Mouse (Mus musculus) Muller cell, postnatal 12 days (primary cell): ENCODE measurements at regions not wholly inside any gene's neighbourhood (a gene's known extent, or its start where the extent isn't known, plus 50 kb on each side); places are given as distances from the start of the nearest gene placed in this dataset.

ENCODE experiments used
- DNase-seq: peaks from one replicate; pipeline ENCODE4 v3.0.0-alpha.2; 2015; ENCODE audit errors: inconsistent ontology term

DNA sequence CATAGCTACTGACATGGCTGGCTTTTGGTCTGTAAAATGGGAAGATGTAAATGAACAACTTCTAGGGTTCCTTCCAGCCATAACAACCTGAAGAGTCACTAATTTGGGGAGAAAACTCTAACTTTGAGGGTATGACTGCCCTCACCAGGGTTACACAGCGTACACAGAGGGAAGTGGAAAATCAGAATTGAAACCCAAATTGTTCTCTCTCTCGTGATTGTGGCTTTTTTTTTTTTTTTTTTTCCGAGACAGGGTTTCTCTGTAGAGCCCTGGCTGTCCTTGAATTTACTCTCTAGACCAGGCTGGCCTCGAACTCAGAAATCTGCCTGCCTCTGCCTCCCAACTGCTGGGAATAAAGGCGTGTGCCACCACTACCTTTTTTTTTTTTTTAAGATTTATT lies 80.4 kb upstream of the Pmfbp1 start:
- no peak for DNase-seq

DNA sequence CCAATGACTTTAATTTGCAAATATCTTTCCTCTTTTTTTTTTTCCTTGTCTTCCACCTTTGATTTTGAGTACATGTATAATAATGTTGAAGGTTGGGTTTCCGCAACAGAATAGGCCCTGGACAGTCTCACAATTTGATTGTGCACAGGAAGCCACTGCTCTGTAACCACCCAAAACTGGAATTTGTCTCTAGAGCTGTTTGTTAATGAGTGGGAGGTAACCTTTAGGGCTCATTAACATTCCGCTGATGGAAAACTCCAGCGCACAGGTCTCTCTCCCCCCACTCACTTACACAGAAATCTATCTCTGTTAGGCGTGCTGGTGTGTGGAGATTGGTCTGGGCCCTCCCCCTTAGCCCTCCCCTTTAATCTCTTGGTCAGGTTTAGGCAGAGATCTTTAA lies 78.5 kb upstream of the Pmfbp1 start:
- DNase-seq, result peak; percentile 12

DNA sequence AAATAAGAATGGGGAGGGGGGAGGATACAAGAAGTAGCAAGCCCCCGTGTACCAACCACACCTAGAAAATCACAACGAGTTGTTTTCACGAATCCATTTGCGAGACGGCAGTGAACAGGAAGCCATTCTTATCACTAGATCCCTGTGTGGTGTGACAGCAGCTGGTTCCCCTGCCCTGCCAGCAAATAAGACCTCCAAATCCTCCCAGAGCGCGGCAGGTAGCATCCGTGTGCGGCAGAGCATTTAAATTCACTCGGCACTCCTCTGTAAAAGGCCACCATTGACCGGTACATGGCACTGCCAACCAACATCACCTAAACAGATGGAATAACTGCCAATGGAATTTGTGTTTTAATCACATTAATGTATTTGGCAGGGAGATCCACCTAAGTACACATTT lies 77.9 kb upstream of the Pmfbp1 start:
- peak; percentile 0 for DNase-seq

DNA sequence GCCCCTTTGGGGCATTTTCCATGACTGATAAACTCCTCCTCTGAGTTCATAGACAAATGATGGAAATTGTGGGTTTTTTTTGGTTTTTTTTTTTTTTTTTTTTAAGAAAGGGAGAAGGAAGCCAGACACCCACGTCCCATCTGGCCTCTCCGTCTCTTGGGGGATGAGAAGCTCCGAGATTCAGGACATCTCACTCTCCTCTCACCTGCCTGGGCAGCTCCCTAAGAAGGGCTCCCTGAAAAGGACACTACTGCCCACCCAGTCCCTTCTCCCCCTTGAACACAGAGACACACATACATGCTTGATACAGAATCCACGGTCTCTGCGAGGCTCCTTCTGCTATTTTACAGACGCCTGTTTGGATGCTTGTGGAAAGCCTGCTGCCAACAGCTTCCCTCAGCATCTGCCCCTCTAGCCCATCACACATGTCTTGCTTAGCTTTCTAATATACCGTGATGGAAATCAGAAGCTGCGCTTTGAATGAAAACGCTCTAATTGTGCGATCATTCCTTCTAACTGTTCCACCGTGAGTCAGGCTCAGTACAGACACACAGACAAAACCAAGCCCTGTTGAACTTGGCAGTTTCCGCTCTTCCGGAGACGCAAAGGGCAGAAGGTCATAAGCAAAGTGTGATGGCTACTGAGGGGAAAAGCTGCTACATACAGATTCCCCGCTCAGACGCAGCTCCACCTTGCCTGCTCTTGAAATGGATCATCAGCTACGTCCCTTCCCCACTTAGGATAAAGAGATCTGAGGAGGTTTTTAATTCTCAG lies 77.3 kb upstream of the Pmfbp1 start:
- DNase-seq, result no peak

DNA sequence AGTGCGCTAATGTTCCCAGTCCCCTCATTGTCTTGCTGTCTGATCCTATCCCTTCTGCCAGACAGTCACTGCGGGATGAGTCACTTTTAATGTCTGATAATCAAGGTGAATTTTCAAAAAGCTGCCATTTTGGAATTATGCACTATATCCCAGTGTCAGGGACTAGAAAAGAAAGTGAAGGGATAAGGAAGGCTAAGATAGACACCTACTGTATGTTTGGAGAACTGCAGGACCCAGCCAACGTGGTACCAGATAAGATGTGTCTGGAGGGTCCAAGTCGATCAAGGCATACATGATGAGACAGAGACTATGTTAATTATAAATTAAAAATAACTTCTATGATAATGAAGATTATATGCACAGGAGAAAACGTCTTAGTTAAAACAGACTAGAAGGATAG lies 76.6 kb upstream of the Pmfbp1 start:
- peak; percentile 71 for DNase-seq

DNA sequence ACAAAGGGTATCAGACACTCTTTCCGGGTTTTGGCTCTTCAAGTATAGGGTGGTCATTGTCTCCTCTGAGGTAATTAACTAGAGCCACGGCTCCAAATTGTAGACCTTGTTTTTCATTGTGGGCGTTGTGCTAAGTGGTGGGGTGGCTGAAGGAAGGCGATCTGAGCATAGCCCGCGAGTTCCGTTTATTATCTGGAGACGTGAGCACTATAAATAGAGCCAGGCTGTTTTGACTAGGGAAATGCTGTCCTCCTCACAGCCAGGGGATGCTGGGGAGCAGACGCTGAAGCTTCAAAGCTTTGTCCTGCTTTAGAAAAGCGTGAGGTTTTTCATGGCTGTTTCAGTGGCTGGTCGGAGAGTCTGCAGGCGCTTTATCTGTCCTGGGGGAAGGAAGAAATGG lies 75.9 kb upstream of the Pmfbp1 start:
- DNase-seq, result peak; percentile 2

DNA sequence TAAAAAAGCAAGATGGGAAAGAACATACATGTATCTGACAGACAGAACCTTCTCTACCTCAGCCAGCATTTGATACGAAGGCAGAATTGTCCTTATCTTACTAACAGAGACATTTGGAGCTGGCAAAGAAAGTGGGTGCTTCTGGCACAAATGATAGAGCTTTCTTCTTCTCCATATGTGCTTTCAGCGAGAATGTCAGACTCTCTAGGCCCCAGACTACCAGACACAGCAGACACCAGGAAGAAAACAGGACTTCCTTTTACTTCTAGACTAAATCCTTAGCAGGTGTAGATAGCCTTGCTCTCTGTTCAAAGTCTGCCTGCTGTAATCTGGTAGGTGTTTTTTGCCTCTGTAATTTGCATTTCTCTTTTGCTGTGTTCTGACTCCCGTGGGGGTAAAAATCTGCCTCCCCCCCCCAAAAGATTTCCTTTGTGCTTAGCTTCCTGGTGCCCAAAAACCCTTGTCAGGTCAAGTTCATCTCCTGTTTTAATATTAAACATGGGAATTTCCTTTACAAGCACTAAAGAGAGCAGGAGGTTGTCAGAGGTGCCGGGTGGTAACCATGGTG lies 74.7 kb upstream of the Pmfbp1 start:
- no peak for DNase-seq

DNA sequence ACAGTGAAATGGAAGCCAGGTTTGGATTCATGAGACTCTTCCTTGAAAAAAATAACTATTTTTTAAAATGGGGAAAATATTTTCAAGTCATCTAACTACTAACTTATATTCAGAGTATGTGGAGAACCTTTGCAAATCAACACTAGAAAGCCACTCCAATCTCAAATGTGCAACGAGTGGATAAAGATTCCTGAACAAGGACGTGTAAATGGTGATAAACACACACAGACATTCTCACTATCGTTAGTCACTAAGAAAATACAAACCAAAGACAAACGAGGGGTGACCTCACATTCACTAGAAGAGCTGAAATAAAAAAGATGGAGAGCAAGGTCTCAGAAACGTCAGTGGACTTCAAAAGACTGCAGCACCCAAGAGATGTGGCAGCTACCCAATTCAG lies 69.8 kb upstream of the Pmfbp1 start:
- DNase-seq, result no peak

DNA sequence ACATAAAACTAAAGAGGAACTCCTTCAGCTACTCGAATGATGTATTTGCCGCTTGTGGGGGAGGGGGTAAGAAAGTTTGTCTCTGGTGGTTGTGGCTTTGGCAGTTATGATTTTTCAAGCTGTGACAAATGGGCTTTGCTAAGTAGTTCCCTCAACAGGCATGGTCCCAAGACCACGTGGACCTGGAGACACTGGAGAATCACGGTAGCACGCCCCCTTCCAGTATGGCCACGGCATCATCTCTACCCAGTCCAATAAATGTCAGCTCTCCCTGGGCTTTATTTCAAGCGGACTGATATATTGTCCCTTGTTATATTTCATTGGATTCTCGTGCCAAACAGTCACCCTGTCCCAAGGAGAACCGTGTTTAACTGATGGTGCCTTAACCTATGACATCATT lies 65.3 kb upstream of the Pmfbp1 start:
- DNase-seq, result no peak

DNA sequence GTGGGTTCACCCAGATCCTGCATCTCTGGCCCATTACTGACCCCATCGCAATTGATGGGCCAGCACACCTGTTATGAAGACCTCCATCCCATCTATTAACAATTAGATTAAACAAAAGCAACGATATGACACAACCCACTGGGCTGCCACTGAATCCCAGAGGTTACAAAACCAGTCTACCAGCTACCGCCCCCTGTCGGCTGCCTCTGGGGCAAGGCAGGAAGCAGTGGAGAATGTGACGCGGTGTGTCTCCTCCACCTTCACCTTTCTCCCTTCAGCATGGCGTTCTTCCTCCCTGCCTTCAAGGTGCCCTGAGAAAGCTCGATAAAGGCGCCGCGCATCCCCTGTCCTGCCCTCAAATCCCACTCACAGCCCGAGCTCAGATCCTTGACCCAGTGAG lies 59.3 kb upstream of the Pmfbp1 start:
- no peak for DNase-seq

DNA sequence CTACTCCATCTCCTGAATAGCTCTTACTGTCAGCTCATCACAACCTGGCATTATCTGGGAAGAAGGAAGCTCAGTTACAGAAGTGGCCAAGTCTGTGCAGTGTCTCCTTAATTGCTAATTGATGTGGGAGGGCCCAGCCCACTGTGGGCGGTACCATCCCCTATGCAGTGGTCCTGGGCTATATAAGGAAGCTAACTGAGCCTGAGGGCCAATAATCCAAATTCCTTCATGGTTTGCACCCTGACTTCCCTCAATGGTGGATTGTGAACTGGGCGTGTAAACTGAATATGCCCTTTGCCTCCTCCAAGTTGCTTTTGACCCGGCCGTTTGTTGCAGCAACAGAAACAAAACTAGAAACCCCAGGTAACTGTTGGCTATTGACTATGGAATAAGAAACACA lies 57.8 kb upstream of the Pmfbp1 start:
- DNase-seq, result no peak

DNA sequence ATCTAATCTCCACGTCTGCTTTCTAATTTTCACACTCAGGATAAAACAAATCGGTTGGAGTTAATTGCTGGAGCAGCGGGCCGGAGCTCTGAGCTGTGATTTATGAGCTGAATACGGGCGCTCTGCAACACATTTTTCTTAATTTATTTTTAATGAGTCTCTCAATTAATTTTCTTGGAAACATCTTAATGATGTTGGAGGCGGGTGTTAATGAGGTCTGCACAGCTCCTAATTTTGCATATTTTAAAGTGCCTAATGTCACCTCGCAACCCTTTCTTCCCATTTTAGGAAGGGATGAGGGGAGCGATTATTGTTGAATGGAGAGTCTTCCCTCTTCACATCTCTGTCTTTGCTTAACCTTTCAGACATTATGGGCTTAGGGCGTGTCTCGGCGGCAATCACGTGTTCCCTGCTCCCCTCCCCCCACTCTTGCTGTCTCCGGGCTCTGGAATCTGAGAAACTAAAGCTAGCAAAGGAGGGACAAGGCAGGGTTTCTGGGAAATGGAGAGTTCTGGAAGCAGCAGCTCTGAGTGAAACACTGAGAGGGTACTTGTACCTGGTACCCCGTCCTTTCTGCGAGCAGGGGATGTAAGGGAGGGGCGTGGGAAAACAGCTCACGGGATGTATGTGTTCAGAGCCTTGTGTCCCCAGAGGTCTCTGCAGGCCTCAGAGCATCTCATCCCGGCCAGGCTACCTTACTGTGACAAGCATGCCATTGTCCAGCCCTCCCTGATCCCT lies 56.8 kb upstream of the Pmfbp1 start:
- DNase-seq, result peak; percentile 63

DNA sequence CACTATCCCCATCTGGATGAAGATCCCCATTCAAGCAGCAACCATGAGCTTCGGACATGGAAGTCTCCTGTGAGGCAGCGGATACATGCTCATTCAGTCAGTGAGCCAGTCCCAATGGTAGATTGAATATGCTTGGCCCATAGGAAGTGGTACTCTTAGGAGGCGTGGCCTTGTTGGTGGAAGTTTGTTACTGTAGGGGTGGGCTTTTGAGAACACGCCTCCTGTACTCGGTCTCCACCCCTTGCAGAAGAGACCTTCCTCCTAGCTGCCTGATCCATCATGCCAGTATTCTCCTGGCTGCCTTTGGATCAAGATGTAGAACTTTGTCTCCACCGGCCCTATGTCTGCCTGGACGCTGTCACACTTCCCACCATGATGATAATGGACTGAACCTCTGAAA lies 55.3 kb upstream of the Pmfbp1 start:
- DNase-seq, result no peak
